Mouse (Mus musculus): ENCODE results near the gene Gm20388.

Gene Gm20388

DNA sequence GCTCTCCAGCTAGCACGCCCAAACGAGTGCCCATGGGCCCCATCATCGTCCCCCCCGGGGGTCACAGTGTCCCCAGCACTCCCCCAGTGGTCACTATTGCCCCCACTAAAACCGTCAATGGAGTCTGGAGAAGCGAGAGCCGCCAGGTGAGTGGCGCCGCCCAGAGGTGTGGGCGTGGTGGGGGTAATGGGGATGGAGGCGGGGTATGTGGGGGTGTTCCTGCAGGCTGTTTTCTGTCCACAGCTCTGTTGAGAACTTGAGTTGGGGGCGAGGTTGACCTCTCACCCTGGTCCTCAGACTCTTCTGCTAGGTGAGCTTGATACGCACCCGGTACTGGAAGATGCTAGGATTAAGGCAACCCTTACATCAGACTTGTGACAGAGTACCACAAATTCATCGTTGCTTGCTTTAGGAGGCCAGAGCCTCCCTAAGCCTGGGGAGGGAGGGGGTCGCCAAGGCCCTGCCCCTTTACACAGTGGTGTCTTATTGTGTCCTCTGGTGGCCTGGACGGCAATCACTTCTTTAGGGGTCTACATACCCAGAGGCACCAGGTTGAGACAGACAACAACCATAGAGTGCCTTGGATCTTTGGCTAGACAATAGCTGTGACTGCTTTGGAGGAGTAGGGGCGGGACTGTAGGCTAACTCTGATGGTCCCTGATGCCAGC lies 652.2 kb downstream of the Gm20388 start:
- intact Hi-C loops (cut with DNase I) = no loop called here

DNA sequence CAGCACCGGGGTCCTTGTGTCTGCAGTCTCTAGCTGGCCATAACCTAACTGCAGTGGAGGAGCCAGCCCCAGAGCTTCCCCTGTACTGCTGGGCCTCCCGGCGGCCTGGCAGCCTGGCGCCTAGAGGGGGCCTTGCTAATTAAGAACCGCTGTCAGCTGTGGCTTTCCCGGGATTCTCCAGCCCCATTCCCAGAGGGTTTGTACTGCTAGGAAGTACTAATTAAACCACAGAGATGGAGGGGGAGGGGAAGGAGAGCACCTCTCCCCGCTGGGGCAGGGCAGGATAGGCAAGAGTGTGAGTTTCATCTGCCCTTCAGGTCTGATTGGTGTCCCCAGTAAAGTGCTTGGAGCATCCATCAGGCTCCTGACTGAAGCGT lies 652.7 kb downstream of the Gm20388 start:
- intact Hi-C loops (cut with DNase I) = no loop called here

DNA sequence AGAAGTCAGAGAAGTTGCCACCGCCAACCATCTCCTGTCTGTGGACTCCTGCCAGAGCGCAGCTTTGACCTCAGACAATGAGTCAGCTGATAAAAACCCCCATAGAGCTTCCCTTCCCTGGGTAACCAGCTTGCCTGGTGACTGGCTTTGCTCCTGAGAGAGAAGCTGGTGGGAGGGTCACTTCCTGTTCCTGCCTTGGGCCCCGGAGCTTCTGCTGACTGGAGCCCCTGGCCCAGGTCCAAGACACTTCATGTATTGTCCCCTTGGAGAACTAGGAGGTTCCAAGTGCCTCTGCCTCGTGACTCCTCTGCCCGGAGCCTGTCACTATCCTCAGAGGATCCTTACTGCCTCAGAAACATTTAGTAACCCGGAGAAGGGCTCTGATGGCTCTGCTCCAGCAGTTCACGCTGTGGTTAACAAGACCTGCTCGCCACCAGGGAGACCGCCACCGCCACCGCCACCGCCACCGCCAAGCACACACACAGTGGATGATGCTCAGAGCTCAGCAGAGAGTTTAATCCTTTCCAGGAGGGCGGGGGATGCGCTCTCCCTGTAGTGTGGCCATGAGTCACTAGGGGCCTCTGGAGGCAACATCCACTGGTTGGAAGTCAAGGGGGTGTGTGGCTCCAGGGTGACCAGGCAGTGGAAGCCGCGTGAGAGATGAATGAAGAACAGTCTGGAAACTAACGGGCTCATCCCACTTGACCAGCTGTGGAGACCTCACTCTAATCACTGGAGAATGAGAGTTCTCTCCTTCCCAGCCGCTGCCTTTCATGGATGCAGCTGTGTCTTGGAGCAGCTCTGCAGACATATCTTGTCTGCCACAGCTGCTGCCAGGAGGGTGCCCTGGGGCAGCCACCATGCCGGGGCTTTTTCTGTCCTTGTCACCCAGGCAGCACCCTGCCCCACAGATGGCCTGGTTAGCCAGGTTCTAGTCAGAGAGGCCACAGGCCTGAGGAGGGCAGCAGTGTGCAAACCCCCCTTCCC lies 653.5 kb downstream of the Gm20388 start:
- intact Hi-C loops (cut with DNase I) = no loop called here

DNA sequence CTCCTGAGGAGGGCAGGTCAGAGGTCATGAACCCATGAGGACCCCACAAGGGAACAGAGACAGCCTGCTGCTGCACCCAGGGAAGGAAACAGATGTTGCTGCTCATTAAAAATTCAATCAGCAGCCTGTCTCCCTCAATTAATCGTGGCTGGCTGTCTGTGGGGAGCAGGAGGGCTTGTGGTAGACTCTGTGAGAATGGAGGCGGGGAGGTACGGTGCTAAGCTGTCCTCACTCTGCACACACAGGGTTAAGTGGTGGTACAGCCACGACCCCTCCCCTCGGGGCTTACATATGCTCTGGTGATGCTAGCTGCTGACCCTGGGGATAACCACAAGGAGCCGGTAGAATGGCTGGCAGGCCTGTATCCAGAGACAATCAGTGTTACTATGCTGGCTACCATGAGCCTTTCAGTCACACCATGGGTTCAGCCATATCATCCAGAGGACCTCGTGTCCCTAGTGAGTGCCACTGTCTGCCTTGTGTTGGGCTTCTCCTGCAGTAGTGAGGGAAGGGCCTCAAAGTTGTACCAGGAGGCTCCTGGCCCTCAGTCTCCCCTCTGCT lies 654.6 kb downstream of the Gm20388 start:
- intact Hi-C loops (cut with DNase I) = no loop called here

DNA sequence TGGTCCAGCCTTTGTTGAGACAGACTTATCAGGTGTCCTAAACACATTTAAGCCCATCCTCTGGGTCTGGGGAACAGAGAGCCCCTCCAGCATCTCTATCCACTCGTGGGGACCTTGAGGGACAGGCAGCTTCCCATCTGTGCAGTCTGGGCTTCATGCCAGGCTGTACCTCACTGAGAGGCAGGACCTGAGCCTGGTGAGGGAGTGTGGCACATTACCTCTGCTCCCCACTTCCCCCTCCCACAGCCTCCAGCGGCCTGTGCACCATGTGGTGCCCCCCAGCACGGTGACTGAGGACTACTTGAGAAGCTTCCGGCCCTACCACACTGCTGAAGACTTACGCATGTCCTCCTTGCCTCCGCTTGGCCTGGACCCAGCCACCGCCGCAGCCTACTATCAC lies 656.0 kb downstream of the Gm20388 start:
- intact Hi-C loops (cut with DNase I) = no loop called here

DNA sequence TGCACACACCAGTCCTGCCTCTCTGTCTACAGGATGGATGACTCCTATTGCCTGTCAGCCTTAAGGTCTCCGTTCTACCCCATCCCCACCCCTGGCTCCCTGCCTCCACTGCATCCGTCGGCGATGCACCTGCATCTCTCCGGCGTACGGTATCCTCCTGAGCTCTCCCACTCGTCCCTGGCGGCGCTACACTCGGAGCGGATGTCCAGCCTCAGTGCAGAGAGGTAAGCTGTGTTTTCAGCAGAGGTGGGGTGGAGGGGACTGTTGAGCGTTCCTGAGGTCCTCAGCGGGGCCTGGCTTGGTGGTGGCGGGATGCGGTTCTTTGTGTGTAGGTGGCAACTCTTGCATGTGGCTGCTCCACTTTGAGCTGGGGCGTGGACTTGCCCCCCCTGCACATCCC lies 657.1 kb downstream of the Gm20388 start:
- intact Hi-C loops (cut with DNase I) = no loop called here

DNA sequence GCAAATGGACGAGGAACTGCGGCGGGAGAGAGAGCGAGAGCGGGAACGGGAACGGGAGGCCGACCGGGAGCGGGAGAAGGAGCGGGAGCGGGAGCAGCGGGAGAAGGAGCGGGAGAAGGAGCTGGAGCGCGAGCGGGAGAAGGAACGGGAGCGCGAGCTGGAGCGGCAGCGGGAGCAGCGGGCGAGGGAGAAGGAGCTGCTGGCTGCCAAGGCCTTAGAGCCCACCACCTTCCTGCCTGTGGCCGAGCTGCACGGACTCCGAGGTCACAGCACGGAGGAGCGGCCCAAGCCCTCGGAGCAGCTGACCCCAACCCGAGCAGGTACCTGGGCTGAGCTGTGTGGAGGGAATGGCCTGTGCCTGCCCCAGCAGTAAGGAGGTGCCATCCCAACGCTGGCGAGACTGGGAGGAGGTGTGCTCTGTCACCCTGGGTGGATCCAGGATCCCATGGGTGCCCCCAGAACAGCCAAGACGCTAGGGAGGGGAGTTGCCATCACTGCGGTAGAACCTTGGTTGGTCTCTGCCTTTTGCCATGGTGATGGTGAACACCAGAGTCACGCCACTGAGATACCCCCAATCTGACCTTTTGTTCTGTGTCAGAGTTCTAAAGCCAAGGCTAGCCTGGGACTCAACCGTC lies 657.6 kb downstream of the Gm20388 start:
- intact Hi-C loops (cut with DNase I) = no loop called here

DNA sequence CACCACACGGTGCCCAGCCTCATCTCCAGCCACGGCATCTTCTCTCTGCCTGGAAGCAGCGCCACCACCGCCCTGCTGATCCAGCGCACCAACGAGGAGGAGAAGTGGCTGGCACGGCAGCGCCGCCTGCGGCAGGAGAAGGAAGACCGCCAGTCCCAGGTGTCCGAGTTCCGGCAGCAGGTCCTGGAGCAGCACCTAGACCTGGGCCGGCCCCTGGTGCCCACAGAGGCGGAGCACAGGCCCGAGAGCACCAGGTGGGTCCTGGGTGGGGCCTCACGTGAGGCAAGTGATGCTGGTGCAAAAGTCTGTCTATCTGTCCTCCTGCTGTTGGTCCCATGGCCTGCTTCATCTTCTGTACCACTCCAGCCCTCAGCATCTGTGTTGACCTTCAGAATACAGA lies 658.5 kb downstream of the Gm20388 start:
- intact Hi-C loops (cut with DNase I) = no loop called here

DNA sequence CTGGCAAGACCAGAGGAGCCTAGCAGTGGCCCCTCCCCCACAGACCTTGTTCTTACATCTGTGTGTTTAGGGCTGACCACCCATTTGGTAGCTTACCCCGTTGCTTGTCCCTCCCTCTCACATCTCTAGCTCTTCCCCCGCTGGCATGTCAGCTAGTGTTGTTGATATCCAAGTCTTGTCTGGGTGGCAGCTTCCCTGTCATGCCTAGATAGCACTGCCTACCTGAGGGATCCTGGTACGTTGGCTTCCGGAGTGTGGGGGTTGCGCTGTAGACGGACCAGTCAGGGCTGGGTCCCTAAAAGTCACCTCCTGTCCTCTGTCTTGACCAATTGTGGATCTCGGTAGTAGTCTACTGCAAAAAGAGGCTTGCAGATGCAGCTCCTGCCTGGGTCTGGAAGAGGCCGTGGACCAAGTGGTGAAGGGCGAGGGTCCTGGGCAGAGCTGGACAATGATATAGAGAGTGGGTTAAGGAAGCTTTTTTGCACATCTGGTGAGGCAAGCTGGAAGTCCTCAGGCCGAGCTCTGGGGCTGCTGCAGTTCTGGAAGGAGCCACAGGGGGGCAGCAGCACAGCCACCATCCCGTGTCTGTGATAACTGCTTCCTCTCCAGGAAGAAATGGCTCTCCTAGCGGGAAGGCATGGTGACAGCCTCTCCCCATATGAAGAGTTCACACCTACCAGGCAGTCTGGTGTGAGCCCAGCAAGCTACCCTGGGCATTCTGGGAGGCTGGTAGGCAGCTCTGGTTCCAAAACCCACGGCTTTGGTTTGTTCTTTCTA lies 659.5 kb downstream of the Gm20388 start:
- intact Hi-C loops (cut with DNase I) = no loop called here

DNA sequence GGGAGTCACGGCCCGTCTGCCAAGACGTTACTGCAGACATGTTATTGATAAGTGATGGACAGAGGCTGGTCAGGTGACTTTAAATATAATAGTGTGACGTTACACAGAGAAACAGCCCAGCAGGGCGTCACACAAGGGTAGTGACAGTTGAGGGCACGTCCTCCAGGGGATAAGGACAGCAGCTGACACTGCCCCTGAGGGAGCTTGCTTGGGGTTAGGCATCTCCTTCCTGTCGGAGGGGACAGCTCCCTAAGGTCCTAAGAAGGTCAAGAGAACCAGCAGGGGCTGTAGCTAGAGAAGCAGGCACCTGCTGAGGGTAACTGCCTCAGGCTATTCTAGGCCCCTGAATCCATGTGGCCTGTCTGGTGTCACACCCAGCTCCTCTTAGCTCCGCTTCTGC lies 660.9 kb downstream of the Gm20388 start:
- intact Hi-C loops (cut with DNase I) = no loop called here

DNA sequence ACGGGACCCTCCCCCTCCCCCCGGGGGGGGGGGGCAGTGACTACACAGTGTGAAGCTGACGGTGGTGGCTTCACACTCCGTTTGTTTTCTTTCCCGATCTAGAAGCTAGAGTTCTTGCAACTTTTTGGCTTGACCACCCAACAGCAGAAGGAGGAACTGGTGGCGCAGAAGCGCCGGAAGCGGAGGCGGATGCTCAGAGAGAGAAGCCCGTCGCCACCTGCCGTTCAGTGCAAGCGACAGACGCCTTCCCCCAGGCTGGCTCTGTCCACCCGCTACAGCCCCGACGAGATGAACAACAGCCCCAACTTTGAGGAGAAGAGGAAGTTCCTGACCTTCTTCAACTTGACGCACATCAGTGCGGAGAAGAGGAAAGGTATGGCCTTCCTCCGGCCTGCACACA lies 661.9 kb downstream of the Gm20388 start:
- intact Hi-C loops (cut with DNase I) = no loop called here

DNA sequence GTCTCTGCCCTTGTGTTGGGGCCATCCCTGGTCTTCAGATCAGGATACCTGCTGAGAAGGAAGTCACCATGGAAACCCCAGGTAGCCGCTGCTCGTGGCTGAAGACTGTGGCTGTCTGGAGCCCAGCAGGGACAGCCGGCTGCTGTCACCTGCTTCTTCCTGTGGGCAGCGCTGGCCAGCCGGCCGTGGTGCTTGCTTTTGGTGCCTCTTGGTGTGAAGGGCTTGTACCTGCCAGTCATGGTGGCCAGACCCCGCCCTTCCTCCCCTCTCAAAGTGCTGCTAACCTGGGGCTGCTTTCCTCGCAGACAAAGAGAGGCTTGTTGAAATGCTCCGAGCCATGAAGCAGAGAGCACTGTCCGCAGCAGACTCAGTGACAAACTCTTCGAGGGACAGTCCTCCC lies 663.2 kb downstream of the Gm20388 start:
- intact Hi-C loops (cut with DNase I) = no loop called here

DNA sequence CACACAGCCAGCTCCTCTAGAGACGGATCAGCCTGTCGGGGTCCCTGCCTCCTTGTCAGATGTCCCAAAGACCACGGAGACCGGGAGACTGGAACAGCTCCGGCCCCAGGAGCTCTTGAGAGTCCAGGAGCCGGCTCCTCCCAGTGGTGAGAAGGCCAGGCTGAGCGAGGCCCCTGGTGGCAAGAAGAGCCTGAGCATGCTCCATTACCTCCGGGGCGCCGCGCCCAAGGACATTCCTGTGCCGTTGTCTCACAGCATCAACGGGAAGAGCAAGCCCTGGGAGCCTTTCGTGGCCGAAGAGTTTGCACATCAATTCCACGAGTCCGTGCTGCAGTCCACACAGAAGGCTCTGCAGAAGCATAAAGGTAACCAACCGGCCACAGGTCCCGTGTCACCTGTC lies 664.3 kb downstream of the Gm20388 start:
- intact Hi-C loops (cut with DNase I) = no loop called here

DNA sequence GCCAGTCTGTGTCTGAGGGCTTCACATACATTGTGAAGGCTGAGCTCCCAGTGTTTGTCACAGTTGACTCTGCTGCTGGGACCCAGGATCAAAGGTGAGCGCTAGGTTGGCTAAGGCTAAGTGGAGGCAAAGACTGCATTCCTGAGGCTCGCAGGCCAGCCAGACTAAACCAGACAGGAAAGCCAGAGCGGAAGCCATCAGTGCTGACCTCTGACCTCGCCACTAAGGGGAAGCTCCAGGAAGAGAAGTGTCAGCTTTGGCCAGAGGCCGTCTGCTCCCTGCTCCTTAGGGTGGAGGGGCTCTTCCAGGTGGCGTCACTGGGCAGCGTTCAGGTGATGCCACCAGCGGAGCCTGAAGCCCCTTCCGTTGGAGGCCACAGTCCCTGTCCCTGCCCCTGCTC lies 665.2 kb downstream of the Gm20388 start:
- intact Hi-C loops (cut with DNase I) = no loop called here

DNA sequence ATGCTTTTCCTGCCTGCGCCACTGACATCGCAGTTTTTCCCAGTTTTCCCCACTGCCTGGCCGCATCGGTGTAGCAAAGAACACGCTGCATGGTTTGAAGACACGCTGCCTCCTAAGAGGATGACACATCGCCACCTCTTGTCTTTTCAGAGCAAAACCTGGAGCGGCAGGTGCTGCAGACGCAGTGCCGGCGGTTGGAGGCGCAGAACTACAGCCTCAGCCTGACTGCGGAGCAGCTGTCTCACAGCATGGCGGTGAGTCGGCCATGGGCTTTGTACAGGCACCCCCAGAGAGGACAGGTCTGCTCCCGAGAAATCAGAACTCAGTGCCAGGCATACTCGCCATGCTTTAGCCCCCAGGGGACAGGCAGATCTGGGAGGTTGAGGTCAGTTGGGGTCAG lies 667.2 kb downstream of the Gm20388 start:
- intact Hi-C loops (cut with DNase I) = no loop called here

DNA sequence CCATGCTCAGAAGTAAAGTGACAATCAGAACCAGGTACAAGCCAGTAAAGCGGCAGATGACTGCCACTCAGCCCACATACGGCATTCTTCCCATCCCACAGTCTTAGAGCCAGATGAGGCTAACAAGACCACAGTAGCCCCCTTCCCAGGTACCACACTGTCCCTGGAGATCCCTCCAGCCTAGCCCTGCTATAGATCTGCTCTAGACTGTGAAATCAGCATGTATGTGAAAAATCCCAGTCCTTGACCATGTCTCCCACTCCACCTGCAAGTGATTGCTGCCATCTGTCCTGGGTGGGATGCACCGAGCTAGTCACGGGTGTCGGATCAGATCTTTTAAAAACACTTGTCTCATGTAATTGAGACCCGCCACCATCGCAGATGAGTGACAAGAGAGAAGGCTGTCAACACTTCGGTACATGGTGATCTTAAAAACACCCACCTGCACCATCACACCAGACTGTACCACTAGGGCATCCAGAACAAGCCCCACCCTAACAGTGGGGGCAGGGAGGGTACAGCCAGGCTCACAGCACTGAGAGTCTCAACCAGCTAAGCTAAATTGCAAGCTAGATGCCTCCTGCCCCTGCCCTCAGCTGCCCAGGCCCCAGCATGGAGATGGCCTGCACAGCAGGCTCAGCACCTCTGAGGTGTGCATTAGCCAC lies 669.8 kb downstream of the Gm20388 start:
- intact Hi-C loops (cut with DNase I) = no loop called here

DNA sequence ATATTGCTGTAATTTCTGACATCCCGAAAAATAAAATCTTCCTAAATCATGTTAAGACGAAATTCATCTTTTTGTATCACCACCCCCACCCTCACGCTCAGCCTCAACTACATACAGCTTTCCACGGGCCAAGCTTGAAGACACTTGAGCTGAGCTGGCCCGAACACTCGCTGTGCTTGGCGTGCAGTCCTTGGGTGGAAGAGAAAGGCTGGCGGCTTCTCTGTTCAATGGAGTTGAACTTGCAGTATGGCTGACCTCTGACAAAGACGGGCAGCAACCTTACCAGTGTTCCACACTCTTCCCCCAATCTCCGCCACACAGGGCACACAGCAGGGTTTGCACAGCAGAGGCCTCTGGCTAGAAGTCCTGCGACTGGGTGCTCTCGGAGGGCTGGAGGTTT lies 670.7 kb downstream of the Gm20388 start:
- intact Hi-C loops (cut with DNase I) = no loop called here

DNA sequence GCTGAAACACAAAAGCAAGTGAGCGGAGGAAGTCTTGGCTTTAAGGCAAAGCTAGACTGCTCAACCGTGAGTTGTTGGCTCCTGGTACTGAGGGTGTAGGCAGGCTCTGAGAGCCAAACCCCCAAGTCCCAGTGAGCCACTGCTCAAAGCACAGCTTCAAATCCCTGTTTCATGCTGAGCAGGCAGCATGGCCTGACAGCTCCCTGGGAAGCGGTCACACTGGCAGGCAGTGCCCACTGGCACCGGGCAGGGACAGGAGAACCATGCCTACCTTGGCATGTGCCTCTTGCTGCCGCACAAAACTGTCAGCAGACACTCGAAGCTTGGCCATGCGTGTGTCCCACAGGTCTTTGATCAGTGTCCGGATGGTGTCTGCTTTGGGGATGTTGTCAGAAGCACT lies 671.2 kb downstream of the Gm20388 start:
- intact Hi-C loops (cut with DNase I) = no loop called here

DNA sequence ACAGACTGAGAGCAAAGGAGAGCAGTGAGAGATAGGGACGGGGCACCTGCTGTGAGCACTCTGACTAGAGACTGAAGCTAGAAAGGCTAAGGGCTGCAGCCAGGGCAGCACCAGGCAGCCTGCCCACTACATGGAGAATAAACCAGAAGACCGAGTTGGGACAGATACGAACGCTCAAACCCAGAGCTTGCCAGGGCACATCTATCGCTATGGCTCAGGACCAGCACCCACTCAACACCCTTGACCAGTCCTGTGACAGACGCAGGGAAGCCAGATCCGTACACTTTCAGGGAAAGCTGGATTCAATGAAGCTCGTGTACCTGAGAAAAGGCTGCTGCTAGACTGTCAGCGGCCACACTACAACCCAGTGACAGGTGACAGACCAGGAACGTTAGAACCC lies 674.9 kb downstream of the Gm20388 start:
- intact Hi-C loops (cut with DNase I) = no loop called here

DNA sequence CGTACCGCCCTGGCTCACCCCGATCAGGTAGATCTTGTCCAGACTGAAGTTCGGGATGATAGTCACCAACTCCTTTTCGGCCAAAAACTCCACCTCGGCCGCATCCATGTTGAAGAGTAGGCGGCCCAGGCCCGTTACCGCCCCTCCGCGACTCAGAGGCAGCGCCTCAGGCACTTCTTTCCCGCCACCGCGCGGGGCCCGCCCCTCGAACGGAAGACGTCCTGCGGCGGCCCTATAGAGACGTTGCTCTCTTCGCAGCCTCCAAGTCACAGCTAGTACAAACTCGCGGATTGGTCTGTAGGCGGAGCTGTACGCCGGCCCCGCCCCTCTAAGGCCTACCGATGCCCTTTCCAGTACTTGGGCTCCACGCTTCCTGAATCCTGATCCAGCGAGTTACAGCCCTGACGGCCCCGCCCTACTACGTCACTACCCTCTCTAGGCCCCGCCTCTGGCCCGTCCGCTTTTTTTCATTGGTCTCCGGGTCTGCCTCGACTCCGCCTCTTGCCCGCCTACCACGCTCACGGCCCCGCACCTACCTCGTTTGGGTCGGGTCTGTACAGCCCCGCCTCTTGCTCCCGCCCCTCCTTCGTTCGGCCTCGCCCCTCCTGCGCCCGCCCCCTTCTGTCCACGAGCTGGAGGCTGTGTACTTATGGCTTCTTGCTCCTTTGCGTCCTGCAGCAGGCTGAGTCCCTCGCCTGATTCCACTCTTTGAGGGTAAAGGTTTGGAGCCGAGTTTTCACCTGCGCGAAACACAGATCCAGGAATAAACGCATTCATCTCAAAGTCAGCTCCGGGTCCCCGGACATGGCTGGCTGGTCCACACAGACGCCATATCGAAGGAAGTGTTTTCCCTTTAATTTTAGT lies 678.5 kb downstream of the Gm20388 start, which contains the start of gene Gins2:
Gins2 (minus strand) TSS at position 397 of the 864 bp plus-strand sequence.
- intact Hi-C loops (cut with DNase I) = no loop called here

Measured in adrenal gland (tissue).